10 mouse cellular contexts compared by ENCODE assay signal in genomic region chr10:45098751-45099150, GRCm38 (mm10). TPM values are rescaled to one million over a fixed set of nuclear protein-coding genes. Genes with fewer than 3 reads are reported as not detected.
DNase-seq lines count a peak whose midpoint lies in the region; ATAC-seq and TF ChIP-seq lines count a peak whose summit lies in the region.
"Had no signal": no experiment of that assay in that cellular context is flagged by ENCODE, and none has a peak within 500 bp of the region (broad histone marks: within the 10 kb centered on the region; RNA-seq: fewer than 3 reads in every experiment).

No protein-coding gene starts in this region.

- H3K4me3 ChIP-seq in forebrain, embryonic 13.5 days: no peak overlapping the region
- H3K4me3 ChIP-seq in forebrain, embryonic 11.5 days (ENCODE audit: low read depth, low read length): no peak overlapping the region
- no peak overlapping the region for H3K4me3 ChIP-seq in left cerebral cortex, adult 2 months
- H3K4me3 ChIP-seq: limb, embryonic 15.5 days had no signal

- H3K9me3 ChIP-seq in forebrain, embryonic 13.5 days (replicated peaks): no peaks in the 10 kb centered on the region
- no peaks in the 10 kb centered on the region for H3K9me3 ChIP-seq in forebrain, embryonic 11.5 days (ENCODE audit: control insufficient read depth, low read length)
- H3K9me3 ChIP-seq: G1E; limb, embryonic 15.5 days had no signal

- H3K27me3 ChIP-seq in forebrain, embryonic 13.5 days: no peaks in the 10 kb centered on the region
- H3K27me3 ChIP-seq in forebrain, embryonic 11.5 days (ENCODE audit: control insufficient read depth, insufficient read depth, low read length): no peaks in the 10 kb centered on the region
- H3K27me3 ChIP-seq: limb, embryonic 15.5 days had no signal

- WGBS in forebrain, embryonic 13.5 days: 95% methylated on average over 2 of the region's 2 CpGs
- 94% methylated on average over 2 of the region's 2 CpGs for WGBS in forebrain, embryonic 11.5 days

- peak; percentile 36; the same call in 1 of the 2 replicates for ATAC-seq in forebrain, embryonic 13.5 days
- no peak for ATAC-seq in forebrain, embryonic 11.5 days (replicated peaks; ENCODE audit: low FRiP score)
- ATAC-seq in erythroblast, adult 5-6 weeks (replicated peaks; ENCODE audit: low FRiP score, poor library complexity, severe bottlenecking): no peak

- H3K4me2 ChIP-seq in forebrain, embryonic 13.5 days: no peak overlapping the region
- H3K4me2 ChIP-seq in forebrain, embryonic 11.5 days (ENCODE audit: low read depth, low read length, severe bottlenecking): no peak overlapping the region
- H3K4me2 ChIP-seq: limb, embryonic 15.5 days had no signal

- H3K4me1 ChIP-seq in forebrain, embryonic 13.5 days: peaks cover 7% of the 10 kb centered on the region; the same call in 1 of the 2 replicates
- H3K4me1 ChIP-seq in forebrain, embryonic 11.5 days (replicated peaks; ENCODE audit: control insufficient read depth, insufficient read depth, low read length): no peaks in the 10 kb centered on the region
- H3K4me1 ChIP-seq: limb, embryonic 15.5 days had no signal

- no peak for DNase-seq in forebrain, embryonic 11.5 days (ENCODE audit: low spot score)
- DNase-seq in left cerebral cortex, adult 2 months (ENCODE audit: extremely low spot score in 1 of 2, low spot score in 2 of 2): peak; percentile 46 to 56
- DNase-seq in left cerebral cortex, adult 8-10 months (ENCODE audit: low spot score in 2 of 2): no peak
- DNase-seq in adrenal gland, postnatal 14 days: peak; percentile 55
- peak; percentile 54 to 70 for DNase-seq in left cerebral cortex, postnatal 14 days (ENCODE audit: low spot score in 2 of 2)
- DNase-seq in thymus, postnatal 14 days: peak; percentile 68

- H3K9ac ChIP-seq in forebrain, embryonic 13.5 days: no peak overlapping the region
- H3K9ac ChIP-seq in forebrain, embryonic 11.5 days (ENCODE audit: low read length): no peak overlapping the region
- H3K9ac ChIP-seq: limb, embryonic 15.5 days had no signal

- H3K27ac ChIP-seq in forebrain, embryonic 13.5 days: no peak overlapping the region
- H3K27ac ChIP-seq in forebrain, embryonic 11.5 days (ENCODE audit: low read depth, low read length): no peak overlapping the region
- no peak overlapping the region for H3K27ac ChIP-seq in left cerebral cortex, adult 2 months
- H3K27ac ChIP-seq: limb, embryonic 15.5 days had no signal

- TF ChIP-seq CTCF in left cerebral cortex, adult 2 months (IDR thresholded peaks at IDR 0.05): peak; percentile 68

- intact Hi-C loops in left cerebral cortex, adult 2 months (cut with DNase I): loop anchor here (2.0 to 5.0 kb wide), 3 partner anchors 89 to 414 kb away; no protein-coding TSS in a partner anchor
- intact Hi-C loops in left cerebral cortex, postnatal 14 days (cut with DNase I): loop anchor here (1.0 kb wide), 1 partner anchor 273 kb away; no protein-coding TSS in a partner anchor

- peaks cover 53% of the 10 kb centered on the region for H3K36me3 ChIP-seq in forebrain, embryonic 13.5 days (ENCODE audit: poor library complexity, severe bottlenecking)
- H3K36me3 ChIP-seq in forebrain, embryonic 11.5 days (ENCODE audit: control insufficient read depth, insufficient read depth, low read length): peaks cover 5% of the 10 kb centered on the region; the same call in 1 of the 2 replicates

RNA-seq across cellular contexts. Expression of gene Prep, which starts 31.7 kb away (rescaled TPM):
- polyA plus RNA-seq in forebrain, embryonic 13.5 days (2015; fragmentation: Nextera tagmentation; extraction: Ambion mirVana): 18.3 and 20.3 TPM in 2 replicates
- polyA plus RNA-seq in forebrain, embryonic 11.5 days (2014; fragmentation: Nextera tagmentation; extraction: Ambion mirVana): 27.6 and 28.8 TPM in 2 replicates
- total RNA-seq in left cerebral cortex, adult 2 months (2021): 1 to 10 TPM; 7.9 to 8.3 TPM
- total RNA-seq in left cerebral cortex, adult 8-10 months (2022): 1 to 10 TPM; 8.4 to 8.9 (median 8.6) TPM
- 18.3 and 19.7 TPM in 2 replicates for total RNA-seq in adrenal gland, postnatal 14 days (2021)
- 10 to 100 TPM; 14.5 to 14.6 TPM for total RNA-seq in left cerebral cortex, postnatal 14 days (2021)
- total RNA-seq in erythroblast, adult 5-6 weeks (2015; ENCODE audit: low replicate concordance): 1.3 and 2.3 TPM in 2 replicates
- 1.8 and 2.8 TPM in 2 replicates for total RNA-seq in erythroblast, adult 5-6 weeks (2017; ENCODE audit: low replicate concordance)

Comparison
In these comparisons a context has a peak if more than half of its experiments do, and no peak if none do; other contexts are left out.
1. DNase-seq: peak in left cerebral cortex, adult 2 months (2 of 2), adrenal gland, postnatal 14 days (single experiment), left cerebral cortex, postnatal 14 days (2 of 2) and thymus, postnatal 14 days (single experiment); none in forebrain, embryonic 11.5 days (single experiment) and left cerebral cortex, adult 8-10 months (0 of 2).